8 mouse cellular contexts compared by ENCODE assay signal in the genomic region with DNA sequence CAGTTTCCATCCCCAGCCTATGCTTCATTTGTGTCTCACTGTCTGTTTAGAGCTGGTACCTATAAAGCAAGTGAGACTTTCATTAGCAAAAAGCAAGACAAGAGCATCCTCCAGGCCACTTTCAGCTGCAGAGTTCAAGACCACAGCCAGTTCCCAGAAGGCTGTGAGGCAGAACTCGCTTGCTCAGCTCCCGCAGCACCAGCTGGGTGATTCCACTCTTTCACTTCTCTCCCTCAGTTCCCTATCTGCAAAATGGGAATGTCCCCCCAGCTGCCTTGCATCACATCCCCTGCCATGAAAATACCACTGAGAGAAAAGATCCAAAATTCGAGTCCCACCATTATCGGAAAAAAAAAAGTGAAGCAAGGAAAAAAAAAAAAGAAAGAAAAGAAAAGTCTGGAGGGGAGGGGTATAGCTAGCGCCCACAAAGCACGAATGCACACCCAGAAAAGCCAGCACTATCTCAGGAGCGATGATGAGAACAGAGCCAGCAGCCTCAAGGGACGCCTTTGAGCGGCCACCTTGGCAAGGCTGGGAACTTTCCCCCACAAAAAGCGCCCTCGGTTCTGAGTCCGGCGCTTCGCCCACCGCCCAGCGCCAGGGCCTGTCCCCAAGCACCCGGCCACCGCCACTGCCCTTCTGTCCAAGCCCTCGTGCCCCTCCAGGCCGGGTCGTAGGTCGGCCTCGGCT. TPM values are rescaled to one million over a fixed set of nuclear protein-coding genes. Genes with fewer than 3 reads are reported as not detected.
DNase-seq lines count a peak whose midpoint lies in the region; ATAC-seq and TF ChIP-seq lines count a peak whose summit lies in the region.

No protein-coding gene starts in this region.

- no peak; the same call in 1 of the 2 replicates for ATAC-seq in heart, embryonic 16.5 days (replicated peaks; ENCODE audit: extremely low read depth, insufficient read depth, low FRiP score)
- ATAC-seq in liver, embryonic 12.5 days = peak; percentile 4; the same call in 1 of the 2 replicates

- peaks cover 11% of the 10 kb centered on the region for H3K4me1 ChIP-seq in heart, embryonic 16.5 days (ENCODE audit: control insufficient read depth, insufficient read depth, low read length)
- peaks cover 67% of the 10 kb centered on the region for H3K4me1 ChIP-seq in liver, embryonic 12.5 days
- peaks cover 27% of the 10 kb centered on the region for H3K4me1 ChIP-seq in small intestine, adult 2 months (ENCODE audit: control insufficient read depth, insufficient read depth, insufficient read length, low read length)

- H3K9ac ChIP-seq in heart, embryonic 16.5 days (ENCODE audit: low read length) = peak overlapping the region; percentile 77
- H3K9ac ChIP-seq in liver, embryonic 12.5 days = peak overlapping the region; percentile 93

- H3K27ac ChIP-seq in heart, embryonic 16.5 days (ENCODE audit: low read length) = 0 out of 2 replicates have a peak overlapping the region, but pooled peaks have one; percentile 3
- H3K27ac ChIP-seq in liver, embryonic 12.5 days = peak overlapping the region; percentile 83
- H3K27ac ChIP-seq in small intestine, adult 2 months (ENCODE audit: insufficient read depth, low read depth, low read length) = peak overlapping the region; percentile 42

- WGBS in heart, embryonic 16.5 days = 4% methylated on average over 23 of the region's 23 CpGs
- WGBS in liver, embryonic 12.5 days (ENCODE audit: insufficient replicate concordance) = 3% methylated on average over 23 of the region's 23 CpGs
- 3% methylated on average over 23 of the region's 23 CpGs for WGBS in small intestine, adult 2 months

- H3K4me3 ChIP-seq in heart, embryonic 16.5 days (ENCODE audit: low read length) = peak overlapping the region; percentile 67
- H3K4me3 ChIP-seq in liver, embryonic 12.5 days = peak overlapping the region; percentile 81
- H3K4me3 ChIP-seq in small intestine, adult 2 months (ENCODE audit: low read depth, low read length) = peak overlapping the region; percentile 94

- no peak for TF ChIP-seq CTCF in small intestine, adult 2 months (IDR thresholded peaks at IDR 0.05; ENCODE audit: extremely low read depth, insufficient read length, insufficient replicate concordance, low read depth, low read length)

- H3K27me3 ChIP-seq in heart, embryonic 16.5 days (ENCODE audit: control insufficient read depth, insufficient read depth, low read length) = no peaks in the 10 kb centered on the region
- no peaks in the 10 kb centered on the region; the same call in 1 of the 2 replicates for H3K27me3 ChIP-seq in liver, embryonic 12.5 days (replicated peaks)
- H3K27me3 ChIP-seq in small intestine, adult 2 months (ENCODE audit: control insufficient read depth, insufficient read depth, low read length) = no peaks in the 10 kb centered on the region

- H3K9me3 ChIP-seq in heart, embryonic 16.5 days (replicated peaks; ENCODE audit: control insufficient read depth, low read length) = no peaks in the 10 kb centered on the region
- no peaks in the 10 kb centered on the region for H3K9me3 ChIP-seq in liver, embryonic 12.5 days (replicated peaks)

- H3K4me2 ChIP-seq in heart, embryonic 16.5 days (ENCODE audit: low read depth, low read length) = peak overlapping the region; percentile 95
- H3K4me2 ChIP-seq in liver, embryonic 12.5 days = peak overlapping the region; percentile 100

- H3K36me3 ChIP-seq in heart, embryonic 16.5 days (ENCODE audit: control insufficient read depth, insufficient read depth) = no peaks in the 10 kb centered on the region
- H3K36me3 ChIP-seq in liver, embryonic 12.5 days = no peaks in the 10 kb centered on the region
- H3K36me3 ChIP-seq in small intestine, adult 2 months (ENCODE audit: control insufficient read depth, insufficient read depth, low read length) = no peaks in the 10 kb centered on the region

- TF ChIP-seq POLR2A in small intestine, adult 2 months (IDR thresholded peaks at IDR 0.05; ENCODE audit: low read depth, low read length) = no peak

- peak; percentile 21 for DNase-seq in kidney, adult 18-20 months
- no peak for DNase-seq in kidney, adult 11 months
- DNase-seq in A20 (ENCODE audit: low read depth, low spot score) = peak; percentile 69
- DNase-seq in brain, adult 2 months (ENCODE audit: low read depth, low spot score) = peak; percentile 85
- no peak for DNase-seq in urinary bladder, postnatal 36 days (ENCODE audit: low spot score in 2 of 2)

RNA-seq across cellular contexts. Expression of gene Ptprj, which starts 1.3 kb away (rescaled TPM):
- 1.0 and 1.1 TPM in 2 replicates for polyA plus RNA-seq in heart, embryonic 16.5 days (2015; fragmentation: Nextera tagmentation; extraction: Ambion mirVana)
- polyA plus RNA-seq in liver, embryonic 12.5 days (2016; fragmentation: Nextera tagmentation; extraction: Ambion mirVana) = 3.0 and 3.7 TPM in 2 replicates
- polyA plus RNA-seq in small intestine, adult 2 months (2012; rRNA removed) = 3.4 and 7.3 TPM in 2 replicates

Comparison
In these comparisons a context has a peak if more than half of its experiments do, and no peak if none do; other contexts are left out.
1. DNase-seq: peak in kidney, adult 18-20 months (single experiment), A20 (single experiment) and brain, adult 2 months (single experiment); none in kidney, adult 11 months (single experiment) and urinary bladder, postnatal 36 days (0 of 2).
2. H3K27ac ChIP-seq: peak in every context shown above with its lines; median percentile 83 in liver, embryonic 12.5 days; 42 in small intestine, adult 2 months; 3 in heart, embryonic 16.5 days.
3. Peak in every context shown above with its lines, with median percentiles within 50 percentile points of each other: H3K4me3 ChIP-seq.